ENCODE assay signal across 18 mouse cellular contexts in the genomic region with DNA sequence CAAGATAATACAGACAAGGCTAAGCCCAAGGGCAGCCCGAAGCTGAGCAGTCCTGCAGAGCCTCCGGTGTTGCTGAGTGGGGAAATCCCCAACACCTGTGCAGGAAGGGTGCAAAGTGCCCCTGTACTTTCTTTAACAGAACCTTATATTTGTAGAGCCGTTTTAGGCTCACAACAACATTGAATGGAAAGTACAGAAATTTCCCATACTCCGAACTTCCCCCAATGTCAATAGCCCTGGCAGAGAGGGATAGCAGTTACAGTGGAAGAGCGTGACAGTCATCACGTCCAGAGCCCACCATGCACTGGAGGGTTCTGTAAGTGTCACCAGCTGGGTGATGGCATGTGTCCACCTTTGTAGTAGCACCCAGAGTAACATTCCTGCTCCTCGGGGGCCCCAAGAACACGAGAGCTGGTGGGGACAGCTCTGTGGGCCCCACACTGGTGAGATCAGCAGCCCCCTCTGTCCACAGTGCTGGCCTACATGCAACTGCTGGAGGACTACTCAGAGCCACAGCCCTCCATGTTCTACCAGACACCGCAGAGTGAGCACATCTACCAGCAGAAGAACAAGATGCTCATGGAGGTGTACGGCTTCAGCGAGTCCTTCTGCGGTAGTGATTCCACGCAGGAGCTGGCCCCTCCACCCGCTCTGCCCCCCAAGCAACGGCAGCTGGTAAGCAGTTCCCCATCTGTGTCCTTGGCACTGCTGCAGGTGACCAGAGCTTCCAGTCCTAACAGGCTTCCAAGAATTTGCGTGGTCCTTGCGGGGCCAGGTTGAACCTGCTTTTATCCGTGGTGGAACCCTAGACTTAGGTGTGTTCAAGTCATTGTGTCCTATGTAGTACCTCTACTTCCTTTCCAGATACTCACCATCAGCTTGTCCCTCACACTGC. TPM values are rescaled to one million over a fixed set of nuclear protein-coding genes. Genes with fewer than 3 reads are reported as not detected.
A peak's percentile ranks its signal among the peaks of the same experiment; 100 is the strongest.
DNase-seq lines count a peak whose midpoint lies in the region; TF ChIP-seq lines count a peak whose summit lies in the region.
"Had no signal": no experiment of that assay in that cellular context is flagged by ENCODE, and none has a peak within 500 bp of the region (broad histone marks: within the 10 kb centered on the region; RNA-seq: fewer than 3 reads in every experiment).

No protein-coding gene starts in this region.

- no peak overlapping the region for H3K27ac ChIP-seq in left cerebral cortex, adult 2 months
- H3K27ac ChIP-seq: embryonic facial prominence, embryonic 10.5 days; lung, embryonic 15.5 days; stomach, postnatal 0 days had no signal

- no peak for TF ChIP-seq CTCF in left cerebral cortex, adult 2 months (IDR thresholded peaks at IDR 0.05)

- peak; percentile 72 for DNase-seq in left cerebral cortex, postnatal 4 days
- DNase-seq in left cerebral cortex, adult 2 months (ENCODE audit: extremely low spot score in 1 of 2, low spot score in 2 of 2): no peak
- DNase-seq in CD4-positive, CD25-positive, alpha-beta regulatory T cell, adult 2 months (ENCODE audit: low read depth, low spot score): peak; percentile 56
- peak; percentile 84 for DNase-seq in cerebellum, adult 11-12 months
- DNase-seq in induced T-regulatory cell, adult 2 months (ENCODE audit: low read depth): peak; percentile 63
- no peak for DNase-seq in adrenal gland, postnatal 14 days
- no peak for DNase-seq in urinary bladder, postnatal 36 days (ENCODE audit: low spot score in 2 of 2)
- DNase-seq: adrenal gland, adult 8-10 months; gastrocnemius, postnatal 25 days; right cerebral cortex, postnatal 25 days had no signal

- no peak overlapping the region for H3K4me3 ChIP-seq in left cerebral cortex, adult 2 months
- H3K4me3 ChIP-seq: embryonic facial prominence, embryonic 10.5 days; heart, embryonic 12.5 days; lung, embryonic 15.5 days; megakaryocyte, embryonic 14.5 days had no signal

- intact Hi-C loops in left cerebral cortex, postnatal 4 days (cut with DNase I): no loop called here
- intact Hi-C loops in left cerebral cortex, adult 2 months (cut with DNase I): no loop called here

RNA-seq across cellular contexts. Expression of a gene that starts 44.5 kb away (rescaled TPM):
- total RNA-seq in left cerebral cortex, postnatal 4 days (2021): 1 to 10 TPM; 1.2 to 1.7 TPM
- total RNA-seq in left cerebral cortex, adult 2 months (2021): 1 to 10 TPM; 1.7 to 2.0 TPM
- not detected in 2 replicates for total RNA-seq in adrenal gland, postnatal 14 days (2021)
- total RNA-seq: gastrocnemius, postnatal 25 days; heart, postnatal 4 days had no signal

RNA-seq across cellular contexts. Expression of a gene that starts 52.1 kb away (rescaled TPM):
- total RNA-seq in left cerebral cortex, postnatal 4 days (2021): not detected
- not detected for total RNA-seq in left cerebral cortex, adult 2 months (2021)
- not detected in 2 replicates for total RNA-seq in adrenal gland, postnatal 14 days (2021)
- total RNA-seq: adrenal gland, adult 8-10 months; gastrocnemius, postnatal 25 days; heart, postnatal 4 days; left cerebral cortex, postnatal 14 days; liver, adult 2 months had no signal

Comparison
In these comparisons a context has a peak if more than half of its experiments do, and no peak if none do; other contexts are left out.
1. DNase-seq: peak in left cerebral cortex, postnatal 4 days (single experiment), CD4-positive, CD25-positive, alpha-beta regulatory T cell, adult 2 months (single experiment), cerebellum, adult 11-12 months (single experiment) and induced T-regulatory cell, adult 2 months (single experiment); none in left cerebral cortex, adult 2 months (0 of 2), adrenal gland, postnatal 14 days (single experiment) and urinary bladder, postnatal 36 days (0 of 2).